Mouse (Mus musculus) neural tube, embryonic 15.5 days (tissue): ENCODE results near the gene Snx1. TPM values are rescaled to one million over a fixed set of nuclear protein-coding genes. Genes with fewer than 3 reads are reported as not detected.

Source experiments
- ATAC-seq: fragments of 200-750 bp; cut with Nextera tagmentation; 2 replicates; pipeline ENCODE4 v1.8.0; 2017; ENCODE audit warnings: mild to moderate bottlenecking, moderate TSS enrichment, moderate library complexity; ENCODE audit not compliant: low FRiP score
- H3K27ac ChIP-seq: fragments of 300-500 bp; sonication (generic); replicated peaks from 2 replicates; pipeline ENCODE4 v1.5.1; 2015; ENCODE audit warnings: mild to moderate bottlenecking, inconsistent platforms
- H3K27me3 ChIP-seq: fragments of 300-500 bp; sonication (generic); replicated peaks from 2 replicates; pipeline ENCODE4 v1.6.1; 2015; ENCODE audit warnings: inconsistent platforms
- H3K36me3 ChIP-seq: fragments of 300-500 bp; sonication (generic); 2 replicates; pipeline ENCODE4 v1.6.1; 2015; ENCODE audit warnings: inconsistent platforms
- H3K4me1 ChIP-seq: fragments of 300-500 bp; sonication (generic); 2 replicates; pipeline ENCODE4 v1.6.1; 2015; ENCODE audit warnings: inconsistent platforms
- H3K4me2 ChIP-seq: fragments of 300-500 bp; sonication (generic); 2 replicates; pipeline ENCODE4 v1.6.1; 2015; ENCODE audit warnings: inconsistent platforms, mild to moderate bottlenecking, moderate library complexity
- H3K4me3 ChIP-seq: fragments of 300-500 bp; sonication (generic); replicated peaks from 2 replicates; pipeline ENCODE4 v1.5.1; 2015; ENCODE audit warnings: mild to moderate bottlenecking, inconsistent platforms
- H3K9ac ChIP-seq: fragments of 300-500 bp; sonication (generic); replicated peaks from 2 replicates; pipeline ENCODE4 v1.6.1; 2015; ENCODE audit warnings: mild to moderate bottlenecking, inconsistent platforms
- H3K9me3 ChIP-seq: fragments of 300-500 bp; sonication (generic); replicated peaks from 2 replicates; pipeline ENCODE4 v1.6.1; 2016; ENCODE audit warnings: inconsistent platforms
- WGBS: fragments of 180-500 bp; shearing (Covaris S2); methylation state at CpG from one replicate; pipeline ENCODE4 v1.1.7; 2015; ENCODE audit warnings: mixed read lengths; 5-methylcytosine and 5-hydroxymethylcytosine counted together
- polyA plus RNA-seq: library from polyadenylated mRNA; unstranded; fragments of >200 nt; fragmentation: Nextera tagmentation; extraction: Ambion mirVana; gene quantifications from 2 replicates; pipeline ENCODE4 v1.2.1, GENCODE M21; 2015

Snx1 gene
- polyA plus RNA-seq, 1 experiment from 2014 or later = 70.4 TPM

DNA sequence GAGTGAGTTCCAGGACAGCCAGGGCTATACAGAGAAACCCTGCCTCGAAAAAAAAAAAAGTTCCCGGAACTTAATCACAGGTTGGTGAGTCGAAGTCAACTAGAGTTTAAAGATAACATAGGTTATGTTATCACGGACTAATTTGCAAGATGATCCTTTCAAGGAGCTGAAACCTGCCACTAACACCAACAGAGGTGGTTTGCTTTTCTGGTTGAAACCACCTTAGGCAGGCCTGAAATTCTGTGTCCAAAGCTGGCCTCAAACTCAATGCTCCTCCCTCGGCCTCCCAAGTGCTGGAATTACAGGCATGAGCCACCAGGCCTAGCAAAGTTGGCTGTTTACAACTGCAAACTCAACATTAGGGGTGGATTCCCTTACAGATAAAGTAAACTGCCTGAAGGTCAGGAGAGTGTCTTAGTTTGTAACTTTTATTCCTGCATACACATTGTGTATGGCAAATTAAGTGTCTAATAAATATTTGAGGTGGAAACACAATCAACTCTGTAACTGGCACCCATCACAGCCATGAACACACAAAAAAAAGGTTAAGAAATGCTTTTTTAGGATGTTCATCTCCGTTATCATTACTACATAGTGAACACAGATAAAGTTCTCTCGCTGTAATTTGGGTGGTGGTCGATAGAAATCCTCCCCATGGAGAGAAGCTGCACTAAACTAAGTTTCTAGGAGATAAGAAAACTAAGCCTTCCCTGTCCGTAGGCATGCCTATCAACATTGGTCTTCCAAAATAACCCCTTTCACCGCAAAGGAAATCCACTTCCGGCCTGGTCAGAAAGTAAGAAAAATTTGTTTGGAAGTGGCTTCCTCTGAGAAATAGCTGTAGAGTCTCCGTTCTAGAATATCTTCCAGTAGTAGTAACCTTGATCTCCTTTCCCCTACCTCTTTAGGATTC lies 588 bp downstream of the Snx1 start:
- peak overlapping the region; percentile 69; the same call in 1 of the 2 replicates for H3K9ac ChIP-seq
- H3K4me2 ChIP-seq = peak overlapping the region; percentile 84
- H3K9me3 ChIP-seq = no peaks in the 10 kb centered on the region
- peak overlapping the region; percentile 83 for H3K27ac ChIP-seq
- H3K4me3 ChIP-seq = peak overlapping the region; percentile 67
- H3K36me3 ChIP-seq = no peaks in the 10 kb centered on the region
- WGBS = 46% methylated on average over 12 of the region's 12 CpGs
- no peak for ATAC-seq
- peaks cover 46% of the 10 kb centered on the region for H3K4me1 ChIP-seq
- no peaks in the 10 kb centered on the region for H3K27me3 ChIP-seq

DNA sequence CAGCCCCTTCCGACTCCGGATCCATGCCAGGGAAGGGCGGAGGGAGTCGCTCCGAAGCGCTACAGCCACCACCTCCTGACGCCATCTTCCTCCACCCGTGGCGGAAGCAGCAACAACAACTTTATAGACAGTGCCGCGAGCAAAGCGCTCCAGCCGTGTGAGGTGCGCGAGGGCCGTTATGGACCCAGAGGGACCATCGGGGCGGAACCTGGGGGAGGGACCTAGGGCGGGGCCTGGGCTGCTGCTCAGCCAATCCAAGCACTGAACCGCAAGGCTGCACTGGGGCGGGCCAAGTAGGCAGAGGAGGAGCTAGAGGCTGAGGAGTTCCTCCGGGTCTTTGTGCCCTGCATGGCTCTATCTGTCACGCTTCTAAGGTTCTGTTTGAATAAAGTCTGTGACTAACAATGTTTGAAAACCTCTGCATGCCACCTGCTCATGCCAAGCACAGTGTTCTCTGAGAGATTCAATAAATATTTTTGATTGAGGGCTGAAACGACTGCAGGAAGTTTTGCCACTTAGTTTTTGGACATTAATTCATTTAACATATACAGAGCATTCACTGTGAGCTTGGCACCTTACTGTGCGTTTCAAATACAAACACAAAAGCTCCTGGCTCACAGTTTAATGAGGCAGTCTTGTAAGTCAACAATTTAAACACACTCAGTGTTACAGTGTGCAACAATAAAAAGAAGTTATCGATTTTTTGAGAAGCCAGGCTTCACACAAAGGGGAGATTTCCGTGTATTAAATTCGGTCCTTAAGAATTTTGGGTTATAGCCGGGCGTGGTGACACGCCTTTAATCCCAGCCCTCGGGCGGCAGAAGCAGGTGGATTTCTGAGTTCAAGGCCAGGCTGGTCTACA lies 1.5 kb downstream of the Snx1 start:
- peaks cover 46% of the 10 kb centered on the region for H3K4me1 ChIP-seq
- H3K27me3 ChIP-seq = no peaks in the 10 kb centered on the region
- peak overlapping the region; percentile 79 for H3K9ac ChIP-seq
- peak overlapping the region; percentile 82 for H3K4me3 ChIP-seq
- no peaks in the 10 kb centered on the region for H3K36me3 ChIP-seq
- WGBS = 7% methylated on average over 33 of the region's 33 CpGs
- peak overlapping the region; percentile 73 for H3K4me2 ChIP-seq
- no peaks in the 10 kb centered on the region for H3K9me3 ChIP-seq
- peak; percentile 98 for ATAC-seq
- H3K27ac ChIP-seq = peak overlapping the region; percentile 91

DNA sequence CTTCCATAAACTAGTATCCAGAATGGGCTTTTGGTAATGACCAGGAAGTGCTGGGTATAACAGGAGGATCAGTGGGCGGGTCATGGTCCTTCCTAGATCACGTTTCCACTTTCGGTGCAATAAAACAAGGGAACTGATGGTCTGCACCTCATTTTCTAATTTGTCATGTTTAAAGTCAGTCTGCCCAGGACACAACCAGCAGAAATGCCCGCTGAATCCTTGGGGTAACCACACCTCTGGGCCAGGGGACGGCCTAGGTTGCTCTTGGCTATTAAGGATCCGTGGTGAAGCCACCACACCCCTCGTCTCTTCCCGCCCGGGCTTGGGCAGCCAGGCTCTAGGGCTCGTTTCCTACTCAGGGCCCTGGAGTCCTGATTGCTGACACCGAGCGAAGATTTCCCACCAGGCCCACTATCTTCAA lies 2.3 kb downstream of the Snx1 start:
- ATAC-seq = peak; percentile 28
- H3K27me3 ChIP-seq = no peaks in the 10 kb centered on the region
- H3K4me2 ChIP-seq = peak overlapping the region; percentile 73
- peaks cover 46% of the 10 kb centered on the region for H3K4me1 ChIP-seq
- H3K27ac ChIP-seq = peak overlapping the region; percentile 91
- peak overlapping the region; percentile 79 for H3K9ac ChIP-seq
- no peaks in the 10 kb centered on the region for H3K36me3 ChIP-seq
- H3K9me3 ChIP-seq = no peaks in the 10 kb centered on the region
- 1% methylated on average over 12 of the region's 12 CpGs for WGBS
- H3K4me3 ChIP-seq = peak overlapping the region; percentile 82

DNA sequence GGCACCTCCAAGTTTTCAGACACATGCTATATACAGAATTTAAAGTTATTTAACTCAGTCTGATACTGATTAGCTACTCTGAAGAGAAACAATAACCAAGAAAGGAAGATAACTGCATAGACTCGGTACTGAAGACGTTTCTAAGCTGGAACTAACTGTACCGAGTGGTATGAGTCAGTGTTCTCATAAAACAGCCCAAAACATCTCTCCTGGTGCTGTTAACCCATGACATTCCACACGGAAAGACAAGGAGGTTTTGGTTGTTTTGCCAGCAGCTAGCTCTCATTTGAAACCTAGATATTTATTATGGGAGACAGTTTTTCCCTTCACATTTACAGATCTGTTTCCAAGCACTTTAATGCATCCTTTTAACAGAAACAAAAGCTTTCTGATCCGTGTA lies 2.7 kb downstream of the Snx1 start:
- H3K4me3 ChIP-seq = peak overlapping the region; percentile 82
- no peak for ATAC-seq
- H3K27ac ChIP-seq = peak overlapping the region; percentile 91
- H3K27me3 ChIP-seq = no peaks in the 10 kb centered on the region
- H3K9ac ChIP-seq = peak overlapping the region; percentile 79
- WGBS = 3% methylated on average over 5 of the region's 5 CpGs
- peaks cover 46% of the 10 kb centered on the region for H3K4me1 ChIP-seq
- no peaks in the 10 kb centered on the region for H3K36me3 ChIP-seq
- peak overlapping the region; percentile 73 for H3K4me2 ChIP-seq
- H3K9me3 ChIP-seq = no peaks in the 10 kb centered on the region

DNA sequence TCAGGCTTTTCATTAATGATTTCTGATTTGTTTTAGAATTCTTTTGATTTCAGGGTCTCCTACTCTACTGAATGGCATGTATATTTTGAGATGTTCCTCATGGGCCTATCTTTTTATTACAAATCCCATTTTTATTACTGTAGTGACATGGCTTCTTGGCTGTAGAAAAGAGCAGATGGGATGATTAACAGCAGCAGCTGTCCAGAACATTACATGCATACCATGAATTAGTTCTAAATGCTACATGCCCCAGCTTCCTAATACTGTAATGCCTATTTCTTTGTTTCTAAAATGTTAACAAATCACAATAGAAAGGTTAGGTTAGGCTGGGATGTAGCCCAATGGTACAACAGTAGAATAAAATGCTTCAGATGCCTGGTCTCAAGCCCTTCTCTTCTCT lies 5.0 kb downstream of the Snx1 start:
- Histone ChIP-seq H3K27me3 (no peaks in the 10 kb centered on the region), H3K4me2 (no peak overlapping the region), H3K36me3 (no peaks in the 10 kb centered on the region), H3K4me1 (peaks cover 41% of the 10 kb centered on the region), H3K4me3 (no peak overlapping the region), H3K9me3 (no peaks in the 10 kb centered on the region), H3K27ac (no peak overlapping the region), H3K9ac (no peak overlapping the region)
- ATAC-seq = no peak

DNA sequence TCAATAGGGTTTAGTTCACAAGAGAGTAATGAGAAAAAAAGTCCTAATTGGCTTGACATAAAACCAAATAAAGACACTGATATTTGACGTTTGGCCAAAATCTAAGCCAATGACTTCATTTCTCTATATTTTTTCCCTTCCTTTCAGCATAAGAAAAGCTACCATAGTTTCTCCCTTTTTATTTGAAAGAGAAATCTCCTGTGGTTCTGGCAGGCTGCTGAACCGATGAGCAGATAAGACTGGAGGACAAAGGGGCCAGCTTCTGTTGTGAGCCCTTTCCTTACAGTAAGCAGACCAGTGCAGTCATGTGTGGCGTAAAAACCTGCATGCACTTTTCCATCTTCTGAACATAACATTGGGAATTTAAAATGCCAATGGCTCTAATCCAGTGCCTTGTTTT lies 5.4 kb downstream of the Snx1 start:
- no peak overlapping the region; the same call in 1 of the 2 replicates for H3K27ac ChIP-seq
- H3K4me1 ChIP-seq = peaks cover 37% of the 10 kb centered on the region
- no peak for ATAC-seq

DNA sequence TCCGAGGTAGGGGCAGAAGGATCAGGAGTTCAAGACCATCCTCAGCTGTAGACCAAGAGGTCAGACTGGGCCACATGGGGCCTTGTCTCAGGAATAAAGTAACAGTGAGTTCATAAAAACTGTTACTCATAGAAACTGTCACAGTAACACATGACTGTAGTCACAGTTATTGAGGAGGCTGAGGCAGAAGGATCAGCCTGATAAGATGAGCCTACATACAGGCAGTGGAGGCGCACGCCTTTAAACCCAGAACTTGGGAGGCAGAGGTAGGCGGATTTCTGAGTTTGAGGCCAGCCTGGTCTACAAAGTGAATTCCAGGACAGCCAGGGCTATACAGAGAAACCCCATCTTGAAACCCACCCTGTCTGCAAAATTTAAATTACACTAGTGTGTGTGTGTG lies 6.3 kb downstream of the Snx1 start:
- Histone ChIP-seq H3K4me1 (peaks cover 29% of the 10 kb centered on the region), H3K4me3 (no peak overlapping the region), H3K27ac (no peak overlapping the region), H3K36me3 (no peaks in the 10 kb centered on the region), H3K9me3 (no peaks in the 10 kb centered on the region), H3K4me2 (no peak overlapping the region), H3K27me3 (no peaks in the 10 kb centered on the region), H3K9ac (no peak overlapping the region)
- WGBS = 91% methylated on average over 4 of the region's 4 CpGs
- no peak for ATAC-seq

More for the DNA sequence above, 5.4 kb downstream of the Snx1 start:
- 62% methylated on average over 3 of the region's 3 CpGs for WGBS
- Histone ChIP-seq H3K4me2 (no peak overlapping the region), H3K4me3 (no peak overlapping the region), H3K36me3 (no peaks in the 10 kb centered on the region), H3K9me3 (no peaks in the 10 kb centered on the region), H3K9ac (no peak overlapping the region), H3K27me3 (no peaks in the 10 kb centered on the region)

DNA sequence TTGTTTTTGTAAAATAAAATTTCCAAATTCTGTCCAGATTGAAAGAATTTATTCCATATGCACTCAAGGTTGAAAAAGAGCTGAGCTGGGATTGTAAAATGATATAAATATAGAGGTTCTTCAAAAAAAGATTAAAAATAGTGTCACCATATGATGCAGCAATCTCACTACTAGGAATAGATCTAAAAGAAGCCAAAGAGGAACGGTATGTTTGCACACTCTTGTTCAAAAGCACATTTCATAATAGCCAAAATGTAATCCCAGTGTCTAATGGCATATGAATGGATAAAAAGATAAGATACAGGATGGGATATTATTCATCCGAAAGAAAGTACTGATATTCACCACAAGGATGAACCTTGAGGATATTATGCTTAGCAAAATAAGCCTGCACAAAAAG lies 6.9 kb downstream of the Snx1 start:
- H3K36me3 ChIP-seq = peaks cover 2% of the 10 kb centered on the region
- WGBS = 94% methylated on average over 2 of the region's 2 CpGs
- no peaks in the 10 kb centered on the region for H3K9me3 ChIP-seq
- no peaks in the 10 kb centered on the region for H3K27me3 ChIP-seq
- no peak overlapping the region for H3K9ac ChIP-seq
- no peak overlapping the region for H3K4me2 ChIP-seq
- ATAC-seq = no peak
- H3K27ac ChIP-seq = no peak overlapping the region
- peaks cover 26% of the 10 kb centered on the region for H3K4me1 ChIP-seq
- H3K4me3 ChIP-seq = no peak overlapping the region

DNA sequence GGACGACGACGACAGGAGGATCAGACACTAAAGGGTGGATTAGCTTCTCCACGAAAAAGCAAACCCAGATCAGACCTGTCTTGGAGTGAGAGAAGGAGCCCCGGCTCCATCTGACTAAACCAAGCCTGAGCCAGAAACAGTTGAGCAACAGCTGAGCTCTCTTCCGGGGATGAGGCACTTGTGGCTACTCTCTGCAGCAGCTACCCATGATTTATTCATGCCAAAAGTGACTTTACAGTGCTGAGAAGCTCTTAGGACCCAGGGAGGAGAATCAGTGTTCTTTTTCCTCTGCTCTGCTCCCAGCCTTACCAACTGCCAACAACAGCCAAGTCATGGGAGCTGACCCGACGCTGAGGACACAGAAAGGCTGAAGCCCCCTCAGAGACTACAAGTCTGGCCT lies 9.5 kb downstream of the Snx1 start:
- H3K27ac ChIP-seq = peak overlapping the region; percentile 43
- H3K9me3 ChIP-seq = no peaks in the 10 kb centered on the region
- H3K4me2 ChIP-seq = no peak overlapping the region
- no peak overlapping the region for H3K4me3 ChIP-seq
- H3K27me3 ChIP-seq = no peaks in the 10 kb centered on the region
- ATAC-seq = no peak
- WGBS = 64% methylated on average over 8 of the region's 8 CpGs
- H3K9ac ChIP-seq = no peak overlapping the region
- peaks cover 6% of the 10 kb centered on the region for H3K36me3 ChIP-seq
- peaks cover 10% of the 10 kb centered on the region for H3K4me1 ChIP-seq

DNA sequence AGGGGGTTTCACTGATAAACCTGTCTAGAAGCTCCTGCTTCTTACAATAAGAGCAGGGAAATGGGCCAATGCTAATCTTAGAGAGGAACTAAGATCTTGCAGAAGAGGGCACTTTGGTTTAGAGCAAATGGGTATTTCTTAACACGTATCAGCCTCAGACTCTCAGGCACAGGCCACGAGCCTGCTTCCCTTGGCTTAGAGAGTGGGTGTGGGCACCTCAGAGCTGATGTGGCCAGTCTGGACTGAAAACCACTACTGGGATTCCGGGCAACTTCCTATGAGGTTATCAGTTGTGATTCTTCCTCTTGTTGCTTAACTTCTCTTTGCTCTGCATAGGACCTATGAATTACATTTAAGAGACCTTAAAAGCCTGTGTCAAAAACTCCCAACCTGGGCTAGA lies 12.0 kb downstream of the Snx1 start:
- 98% methylated on average over 3 of the region's 3 CpGs for WGBS
- no peaks in the 10 kb centered on the region for H3K27me3 ChIP-seq
- no peak for ATAC-seq
- H3K9ac ChIP-seq = no peak overlapping the region
- H3K9me3 ChIP-seq = no peaks in the 10 kb centered on the region
- no peak overlapping the region for H3K4me2 ChIP-seq
- H3K36me3 ChIP-seq = peaks cover 6% of the 10 kb centered on the region
- H3K4me1 ChIP-seq = peaks cover 7% of the 10 kb centered on the region
- no peak overlapping the region for H3K4me3 ChIP-seq
- H3K27ac ChIP-seq = no peak overlapping the region

DNA sequence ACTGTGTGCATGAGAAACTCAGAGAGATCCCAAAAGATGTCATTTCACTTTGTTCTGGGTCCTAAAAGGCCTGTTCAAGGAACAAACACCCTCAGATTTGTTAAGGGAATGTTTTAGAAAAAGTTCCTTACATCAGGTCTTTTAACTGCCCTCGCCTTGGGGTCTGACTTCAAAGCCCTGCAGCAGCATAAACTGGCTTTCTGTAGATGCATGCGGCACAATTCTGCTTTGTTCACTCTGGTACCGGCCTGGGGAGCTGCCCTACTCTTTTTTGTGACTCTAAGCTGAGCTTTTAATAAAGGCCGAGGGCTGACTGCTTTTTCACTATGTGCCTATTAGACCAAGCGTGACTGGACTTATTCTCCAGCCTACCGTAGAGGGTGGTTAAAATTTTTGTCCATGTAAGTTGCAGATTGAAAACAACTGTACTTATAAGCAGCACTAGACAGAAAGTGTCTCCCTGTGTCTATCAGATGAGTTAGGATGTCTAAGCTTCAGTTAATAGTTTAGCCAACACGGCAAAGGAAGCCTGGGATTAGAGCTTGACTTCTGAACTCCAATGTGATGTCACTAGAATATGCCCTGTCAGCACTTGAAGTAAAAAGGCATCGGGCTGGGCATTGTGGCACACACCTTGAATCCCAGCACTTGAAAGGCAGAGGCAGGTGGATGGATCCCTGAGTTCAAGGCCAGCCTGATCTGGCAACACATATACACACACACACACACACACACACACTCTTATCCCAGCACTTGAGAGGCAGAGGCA lies 15.6 kb downstream of the Snx1 start:
- ATAC-seq = no peak
- peaks cover 32% of the 10 kb centered on the region for H3K36me3 ChIP-seq
- no peak overlapping the region for H3K4me2 ChIP-seq
- H3K4me3 ChIP-seq = no peak overlapping the region
- WGBS = 34% methylated on average over 8 of the region's 8 CpGs
- H3K27me3 ChIP-seq = no peaks in the 10 kb centered on the region
- no peak overlapping the region for H3K9ac ChIP-seq
- H3K9me3 ChIP-seq = no peaks in the 10 kb centered on the region
- H3K27ac ChIP-seq = 0 out of 2 replicates have a peak overlapping the region, but pooled peaks have one; percentile 5
- no peaks in the 10 kb centered on the region for H3K4me1 ChIP-seq
